Mouse (Mus musculus) liver, embryonic 13.5 days (tissue): Measurements from ENCODE around the gene Spata22. TPM values are rescaled to one million over a fixed set of nuclear protein-coding genes. Genes with fewer than 3 reads are reported as not detected.
"Not testable (repeated sequence)": the region's sequence is repeated elsewhere in the genome, so short reads cannot be mapped to it uniquely, and the experiment has no call there.

Experiments used
- ATAC-seq: fragments of 200-750 bp; cut with Nextera tagmentation; 2 replicates; pipeline ENCODE4 v1.8.0; 2017; ENCODE audit warnings: low read depth, mild to moderate bottlenecking, moderate number of reproducible peaks, moderate library complexity
- DNase-seq: peaks from one replicate; pipeline ENCODE4 v3.0.0; 2022
- H3K27ac ChIP-seq: fragments of 300-500 bp; sonication (generic); 2 replicates; pipeline ENCODE4 v1.5.1; 2015; ENCODE audit warnings: moderate library complexity, mild to moderate bottlenecking, inconsistent platforms
- H3K27me3 ChIP-seq: fragments of 300-500 bp; sonication (generic); 2 replicates; pipeline ENCODE4 v1.6.1; 2015; ENCODE audit warnings: mild to moderate bottlenecking, inconsistent platforms
- H3K36me3 ChIP-seq: fragments of 300-500 bp; sonication (generic); 2 replicates; pipeline ENCODE4 v1.6.1; 2015; ENCODE audit warnings: mild to moderate bottlenecking, inconsistent platforms
- H3K4me1 ChIP-seq: fragments of 300-500 bp; sonication (generic); replicated peaks from 2 replicates; pipeline ENCODE4 v1.6.1; 2015; ENCODE audit warnings: inconsistent platforms
- H3K4me2 ChIP-seq: fragments of 300-500 bp; sonication (generic); 2 replicates; pipeline ENCODE4 v1.6.1; 2015; ENCODE audit warnings: inconsistent platforms, mild to moderate bottlenecking, moderate library complexity
- H3K4me3 ChIP-seq: fragments of 300-500 bp; sonication (generic); replicated peaks from 2 replicates; pipeline ENCODE4 v1.5.1; 2015; ENCODE audit warnings: mild to moderate bottlenecking, inconsistent platforms
- H3K9ac ChIP-seq: fragments of 300-500 bp; sonication (generic); 2 replicates; pipeline ENCODE4 v1.6.1; 2015; ENCODE audit warnings: mild to moderate bottlenecking, inconsistent platforms
- H3K9me3 ChIP-seq: fragments of 300-500 bp; sonication (generic); replicated peaks from 2 replicates; pipeline ENCODE4 v1.6.1; 2016; ENCODE audit warnings: inconsistent platforms
- WGBS: fragments of 180-500 bp; shearing (Covaris S2); methylation state at CpG from one replicate; pipeline ENCODE4 v1.1.7; 2015; ENCODE audit not compliant: insufficient replicate concordance; 5-methylcytosine and 5-hydroxymethylcytosine counted together
- polyA plus RNA-seq: library from polyadenylated mRNA; unstranded; fragments of >200 nt; fragmentation: Nextera tagmentation; extraction: Ambion mirVana; gene quantifications from 2 replicates; pipeline ENCODE4 v1.2.1, GENCODE M21; 2015

Spata22 gene
- polyA plus RNA-seq: 1.2 and 2.7 TPM in 2 replicates

DNA sequence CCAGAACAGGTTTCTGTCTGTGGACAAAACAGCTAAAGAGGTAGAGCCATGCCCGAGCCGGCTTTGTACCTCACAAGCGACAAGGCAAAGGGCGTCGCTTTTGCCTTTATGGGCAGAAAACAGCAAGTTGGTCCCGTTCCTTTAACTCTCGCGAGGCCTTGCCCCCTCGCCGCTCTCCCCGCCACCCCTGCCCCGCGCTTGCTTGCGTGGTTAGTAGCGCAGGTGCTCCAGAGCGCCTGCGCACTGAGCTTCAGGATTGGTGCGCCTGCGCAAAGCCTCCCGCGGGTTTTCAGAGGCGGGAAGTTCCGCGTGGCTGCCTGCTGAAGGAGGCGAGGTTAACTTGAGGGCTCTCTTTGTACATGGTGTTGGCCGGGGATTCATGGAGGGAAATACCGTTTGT, at the start of gene Spata22, which contains the start of the genes Aspa and Gm49340:
TSS of gene Spata22 (plus strand) at position 300 of the 400 bp plus-strand sequence.
TSS of gene Aspa (minus strand) at position 155 of the 400 bp plus-strand sequence.
TSS of gene Gm49340 (plus strand) at position 300 of the 400 bp plus-strand sequence.
- Histone ChIP-seq H3K9ac (no peak within 1 kb of the TSS), H3K4me2 (no peak within 1 kb of the TSS), H3K4me1 (no peaks in the 10 kb centered on the region), H3K36me3 (no peaks in the 10 kb centered on the region), H3K27ac (no peak within 1 kb of the TSS), H3K4me3 (no peak within 1 kb of the TSS), H3K27me3 (no peaks in the 10 kb centered on the region), H3K9me3 (no peaks in the 10 kb centered on the region)
- no peak for DNase-seq
- 69% methylated on average over 27 of the region's 27 CpGs for WGBS
- no peak for ATAC-seq

DNA sequence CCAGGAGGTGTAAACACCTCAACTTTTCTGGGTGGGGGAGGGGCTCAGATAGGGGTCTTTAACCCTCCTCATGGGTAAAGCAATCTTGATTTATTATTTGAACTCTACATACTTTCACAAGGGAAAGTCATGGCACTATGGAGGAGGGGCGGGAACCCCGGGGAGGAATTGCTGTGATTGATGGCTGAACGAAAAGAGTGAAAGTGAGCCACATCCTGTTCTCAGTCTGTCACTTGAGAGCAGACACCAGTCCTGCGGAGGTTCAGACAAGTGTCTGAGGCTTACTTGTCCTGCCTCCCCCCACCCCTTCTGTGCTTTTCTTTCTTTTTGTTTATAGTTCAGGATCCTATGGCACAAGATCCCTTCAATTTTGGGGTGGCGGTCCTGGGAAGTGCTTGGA, 48.8 kb upstream of the Spata22 start:
- no peak overlapping the region for H3K27ac ChIP-seq
- no peak overlapping the region for H3K4me2 ChIP-seq
- H3K9me3 ChIP-seq: no peaks in the 10 kb centered on the region
- no peaks in the 10 kb centered on the region for H3K36me3 ChIP-seq
- no peak for ATAC-seq
- H3K9ac ChIP-seq: no peak overlapping the region
- H3K27me3 ChIP-seq: no peaks in the 10 kb centered on the region
- no peak for DNase-seq
- whole genome bisulfite sequencing: 24% methylated on average over 5 of the region's 5 CpGs
- no peak overlapping the region for H3K4me3 ChIP-seq
- no peaks in the 10 kb centered on the region for H3K4me1 ChIP-seq

DNA sequence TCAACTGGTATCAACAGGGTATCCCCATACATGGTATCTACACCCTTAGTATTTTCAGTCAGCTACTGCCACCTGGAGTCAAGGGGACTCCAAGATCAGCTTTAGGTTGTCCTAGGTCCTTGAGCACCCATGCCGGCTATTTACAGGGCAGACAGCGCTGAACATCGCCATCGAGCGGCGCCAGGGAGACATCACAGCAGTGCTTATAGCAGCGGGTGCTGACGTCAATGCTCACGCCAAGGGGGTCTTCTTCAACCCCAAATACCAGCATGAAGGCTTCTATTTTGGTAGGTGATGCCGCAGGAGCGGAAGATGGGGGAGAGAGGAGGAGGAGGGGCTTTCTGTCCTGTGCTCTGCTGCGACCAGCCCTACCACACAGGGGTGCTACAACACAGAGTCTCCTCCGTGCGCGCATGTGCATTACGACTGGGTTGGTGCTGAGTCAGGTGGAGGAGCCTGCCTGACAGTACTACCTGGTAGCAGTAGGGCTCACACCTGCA, 48.0 kb upstream of the Spata22 start:
- peak; percentile 57 for ATAC-seq
- peak overlapping the region; percentile 46 for H3K4me2 ChIP-seq
- peak overlapping the region; percentile 7; the same call in 1 of the 2 replicates for H3K4me3 ChIP-seq
- H3K9me3 ChIP-seq: no peaks in the 10 kb centered on the region
- H3K9ac ChIP-seq: no peak overlapping the region
- H3K4me1 ChIP-seq: no peaks in the 10 kb centered on the region
- no peaks in the 10 kb centered on the region for H3K27me3 ChIP-seq
- H3K27ac ChIP-seq: no peak overlapping the region
- WGBS: 3% methylated on average over 16 of the region's 16 CpGs
- H3K36me3 ChIP-seq: no peaks in the 10 kb centered on the region
- peak; percentile 8 for DNase-seq

DNA sequence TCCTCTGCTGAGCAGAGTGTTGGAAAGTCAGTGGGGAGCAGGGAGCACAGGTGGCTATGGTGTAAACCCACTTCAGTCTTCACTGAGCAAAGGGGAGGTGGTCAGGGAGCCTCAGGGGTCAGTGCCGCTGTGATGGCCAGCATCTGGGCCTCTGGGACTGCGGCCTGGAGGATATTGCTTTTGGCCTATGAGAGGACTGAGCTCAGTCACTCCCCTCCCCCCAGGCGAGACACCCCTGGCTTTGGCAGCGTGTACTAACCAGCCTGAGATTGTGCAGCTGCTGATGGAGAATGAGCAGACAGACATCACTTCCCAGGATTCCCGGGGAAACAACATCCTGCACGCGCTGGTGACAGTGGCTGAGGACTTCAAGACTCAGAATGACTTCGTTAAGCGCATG, 46.2 kb upstream of the Spata22 start:
- Histone ChIP-seq H3K4me1 (no peaks in the 10 kb centered on the region), H3K27ac (no peak overlapping the region), H3K36me3 (no peaks in the 10 kb centered on the region), H3K4me2 (no peak overlapping the region), H3K9me3 (no peaks in the 10 kb centered on the region), H3K27me3 (no peaks in the 10 kb centered on the region), H3K4me3 (no peak overlapping the region), H3K9ac (no peak overlapping the region)
- ATAC-seq (no peak), DNase-seq (no peak)
- 57% methylated on average over 9 of the region's 9 CpGs for WGBS

DNA sequence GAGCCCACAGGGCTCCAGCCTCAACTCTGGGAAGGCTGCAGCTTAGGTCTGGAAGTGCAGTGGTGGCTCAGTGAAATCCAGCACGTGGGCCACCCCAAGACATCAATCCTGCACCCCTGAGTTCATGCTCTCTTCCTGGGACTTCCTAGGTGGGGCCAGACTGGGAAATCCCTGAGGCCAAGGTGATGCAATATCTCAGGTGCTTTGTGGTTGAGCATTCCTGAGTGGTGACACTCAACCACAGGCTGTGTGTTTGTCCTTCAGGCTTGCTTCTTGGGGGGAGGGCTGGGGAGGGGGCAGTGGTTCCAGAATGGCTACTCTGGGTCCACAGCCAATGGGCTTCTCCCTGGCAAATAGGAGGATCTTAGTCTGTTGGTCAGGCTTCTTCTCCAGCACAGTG, 45.6 kb upstream of the Spata22 start:
- H3K9me3 ChIP-seq: no peaks in the 10 kb centered on the region
- no peaks in the 10 kb centered on the region for H3K4me1 ChIP-seq
- no peaks in the 10 kb centered on the region for H3K27me3 ChIP-seq
- H3K9ac ChIP-seq: no peak overlapping the region
- no peak overlapping the region for H3K4me2 ChIP-seq
- H3K27ac ChIP-seq: no peak overlapping the region
- WGBS: 24% methylated on average over 1 of the region's 1 CpGs
- H3K4me3 ChIP-seq: no peak overlapping the region
- DNase-seq (no peak), ATAC-seq (no peak)
- no peaks in the 10 kb centered on the region for H3K36me3 ChIP-seq

DNA sequence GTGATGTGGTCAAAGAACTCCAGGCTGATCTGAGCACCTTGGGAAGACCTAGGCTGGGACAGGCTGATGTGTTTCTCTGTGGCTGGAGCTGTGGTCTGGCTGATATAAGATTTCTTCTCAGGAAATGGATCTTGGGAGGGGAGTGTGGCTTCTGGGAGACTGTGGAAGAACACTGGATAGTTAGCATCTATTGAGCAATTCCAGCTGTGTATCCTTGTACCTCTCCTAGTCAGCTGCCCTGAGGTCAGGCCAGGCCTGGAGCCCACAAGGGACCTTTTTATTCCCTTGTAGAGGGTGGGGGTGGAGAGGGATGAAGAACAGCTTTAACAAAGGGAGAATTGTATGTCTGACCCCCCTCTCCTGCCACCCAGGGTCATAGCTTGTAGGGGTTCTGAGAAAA, 45.2 kb upstream of the Spata22 start:
- Histone ChIP-seq H3K9me3 (no peaks in the 10 kb centered on the region), H3K4me1 (no peaks in the 10 kb centered on the region), H3K9ac (no peak overlapping the region), H3K27ac (no peak overlapping the region), H3K4me2 (no peak overlapping the region), H3K36me3 (no peaks in the 10 kb centered on the region), H3K27me3 (no peaks in the 10 kb centered on the region), H3K4me3 (no peak overlapping the region)
- no peak for ATAC-seq
- DNase-seq: no peak

DNA sequence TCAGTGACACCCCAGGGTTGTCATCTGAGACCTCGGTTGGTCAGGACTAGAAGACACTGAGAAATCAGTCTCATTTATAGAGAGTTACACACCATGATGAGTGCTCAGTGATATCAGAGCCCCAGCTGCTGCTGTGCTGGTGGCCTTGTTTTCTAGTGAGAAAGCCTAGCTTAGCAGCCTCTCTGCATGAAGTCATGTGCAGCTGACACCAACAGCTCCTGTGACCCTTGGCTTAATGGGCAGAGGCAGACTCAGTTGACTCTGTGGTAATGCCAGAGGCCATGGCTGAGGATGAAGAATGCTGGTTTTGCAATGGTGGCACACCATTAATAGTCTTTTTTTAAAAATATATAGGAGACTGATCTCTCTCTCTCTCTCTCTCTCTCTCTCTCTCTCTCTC, 39.9 kb upstream of the Spata22 start:
- H3K9me3 ChIP-seq: no peaks in the 10 kb centered on the region
- H3K9ac ChIP-seq: no peak overlapping the region
- no peaks in the 10 kb centered on the region for H3K4me1 ChIP-seq
- no peaks in the 10 kb centered on the region for H3K27me3 ChIP-seq
- ATAC-seq (no peak), DNase-seq (no peak)
- no peak overlapping the region for H3K4me3 ChIP-seq
- H3K4me2 ChIP-seq: no peak overlapping the region
- H3K36me3 ChIP-seq: no peaks in the 10 kb centered on the region
- no peak overlapping the region for H3K27ac ChIP-seq
- WGBS: 64% methylated on average over 1 of the region's 1 CpGs

DNA sequence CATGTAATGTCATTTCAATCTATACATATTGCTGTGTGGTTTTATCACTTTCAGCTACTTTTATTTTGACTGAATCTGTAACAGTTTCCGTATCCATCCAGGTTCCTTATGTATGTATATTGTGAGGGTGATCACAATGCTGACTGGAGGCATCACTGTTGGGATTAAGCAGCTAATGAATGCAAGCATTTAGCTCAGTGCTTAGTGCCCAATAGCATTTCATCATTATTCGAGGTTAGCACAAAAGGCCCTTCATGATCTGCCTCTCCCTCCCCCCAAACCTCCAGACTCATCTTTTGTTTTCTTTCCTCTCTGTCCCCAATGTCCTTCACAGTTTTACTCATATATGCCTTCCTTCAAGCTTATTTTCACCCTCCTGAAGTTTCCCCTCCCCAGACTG, 26.4 kb upstream of the Spata22 start:
- DNase-seq (no peak), ATAC-seq (no peak)
- no peaks in the 10 kb centered on the region for H3K4me1 ChIP-seq
- no peaks in the 10 kb centered on the region for H3K9me3 ChIP-seq
- H3K4me2 ChIP-seq: no peak overlapping the region
- H3K27me3 ChIP-seq: no peaks in the 10 kb centered on the region
- H3K4me3 ChIP-seq: no peak overlapping the region
- WGBS: 45% methylated on average over 2 of the region's 2 CpGs
- no peak overlapping the region for H3K27ac ChIP-seq
- no peaks in the 10 kb centered on the region for H3K36me3 ChIP-seq
- no peak overlapping the region for H3K9ac ChIP-seq

DNA sequence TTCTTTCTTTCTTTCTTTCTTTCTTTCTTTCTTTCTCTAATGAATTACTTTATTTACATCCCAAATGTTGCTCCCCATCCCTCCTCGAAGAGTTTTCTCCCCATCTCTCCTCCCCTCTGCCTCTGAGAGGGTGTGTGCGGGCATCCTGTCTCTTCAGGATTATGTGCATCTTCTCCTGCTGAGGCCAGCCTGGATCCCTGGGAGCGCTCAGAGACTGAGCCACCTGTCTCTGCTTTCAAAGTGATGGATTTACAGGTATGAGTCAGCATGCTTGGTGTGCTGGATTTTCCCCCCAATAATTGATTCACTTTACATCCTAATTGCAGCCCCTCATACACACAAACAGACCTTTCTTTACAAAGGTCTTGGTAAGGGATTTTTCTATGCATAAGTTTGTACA, 13.6 kb upstream of the Spata22 start:
- Histone ChIP-seq H3K4me2 (no peak overlapping the region), H3K9me3 (no peaks in the 10 kb centered on the region), H3K27me3 (no peaks in the 10 kb centered on the region), H3K9ac (no peak overlapping the region), H3K27ac (no peak overlapping the region), H3K36me3 (no peaks in the 10 kb centered on the region), H3K4me3 (no peak overlapping the region), H3K4me1 (no peaks in the 10 kb centered on the region)
- WGBS: 37% methylated on average over 3 of the region's 3 CpGs
- no peak for DNase-seq
- ATAC-seq: no peak

DNA sequence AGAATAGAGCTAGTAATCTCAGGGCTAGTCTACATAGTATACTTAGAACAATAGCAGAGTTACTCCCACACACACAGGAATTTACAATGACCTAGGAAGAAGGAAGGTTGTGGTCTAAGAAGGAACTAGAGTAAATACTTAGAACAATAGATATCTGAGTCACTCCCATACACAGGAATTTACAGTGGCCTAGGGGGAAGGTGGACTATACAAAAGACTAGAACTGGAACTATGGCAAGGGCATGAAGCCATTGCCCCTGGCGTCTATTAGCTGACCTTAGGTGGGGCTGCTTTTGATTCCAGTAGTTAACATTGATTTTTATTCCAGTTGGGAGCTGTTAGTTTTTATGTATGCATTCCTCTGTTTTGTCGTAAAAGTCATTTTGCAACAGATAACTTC, 11.0 kb upstream of the Spata22 start:
- 58% methylated on average over 2 of the region's 2 CpGs for whole genome bisulfite sequencing
- H3K9ac ChIP-seq, H3K4me3 ChIP-seq, H3K4me2 ChIP-seq, H3K36me3 ChIP-seq, H3K9me3 ChIP-seq, H3K27ac ChIP-seq, H3K4me1 ChIP-seq, DNase-seq, ATAC-seq, H3K27me3 ChIP-seq: not testable (repeated sequence)

DNA sequence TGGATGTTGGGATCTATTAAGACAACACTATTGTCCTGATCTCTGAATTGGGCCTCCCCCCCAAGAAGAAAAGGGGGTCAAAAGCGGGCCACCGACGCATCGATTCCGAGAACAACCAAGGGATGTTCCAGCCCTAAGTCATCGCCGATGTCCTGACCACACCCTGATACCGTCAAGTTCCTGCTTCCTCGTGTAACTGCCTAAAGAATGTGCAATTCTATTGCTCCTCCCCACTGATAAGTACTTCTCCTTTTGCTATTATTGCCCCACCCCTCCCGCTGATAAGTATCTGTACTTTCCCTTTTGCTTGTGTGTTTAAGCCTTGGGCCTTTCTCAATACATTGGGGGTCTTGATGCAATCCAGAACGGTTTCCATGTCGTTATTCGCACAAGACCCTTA, 8.5 kb upstream of the Spata22 start:
- H3K4me2 ChIP-seq, H3K27me3 ChIP-seq, DNase-seq, H3K27ac ChIP-seq, H3K4me1 ChIP-seq, H3K4me3 ChIP-seq, H3K9ac ChIP-seq, H3K9me3 ChIP-seq, ATAC-seq, H3K36me3 ChIP-seq: not testable (repeated sequence)
- WGBS: 75% methylated on average over 13 of the region's 13 CpGs

DNA sequence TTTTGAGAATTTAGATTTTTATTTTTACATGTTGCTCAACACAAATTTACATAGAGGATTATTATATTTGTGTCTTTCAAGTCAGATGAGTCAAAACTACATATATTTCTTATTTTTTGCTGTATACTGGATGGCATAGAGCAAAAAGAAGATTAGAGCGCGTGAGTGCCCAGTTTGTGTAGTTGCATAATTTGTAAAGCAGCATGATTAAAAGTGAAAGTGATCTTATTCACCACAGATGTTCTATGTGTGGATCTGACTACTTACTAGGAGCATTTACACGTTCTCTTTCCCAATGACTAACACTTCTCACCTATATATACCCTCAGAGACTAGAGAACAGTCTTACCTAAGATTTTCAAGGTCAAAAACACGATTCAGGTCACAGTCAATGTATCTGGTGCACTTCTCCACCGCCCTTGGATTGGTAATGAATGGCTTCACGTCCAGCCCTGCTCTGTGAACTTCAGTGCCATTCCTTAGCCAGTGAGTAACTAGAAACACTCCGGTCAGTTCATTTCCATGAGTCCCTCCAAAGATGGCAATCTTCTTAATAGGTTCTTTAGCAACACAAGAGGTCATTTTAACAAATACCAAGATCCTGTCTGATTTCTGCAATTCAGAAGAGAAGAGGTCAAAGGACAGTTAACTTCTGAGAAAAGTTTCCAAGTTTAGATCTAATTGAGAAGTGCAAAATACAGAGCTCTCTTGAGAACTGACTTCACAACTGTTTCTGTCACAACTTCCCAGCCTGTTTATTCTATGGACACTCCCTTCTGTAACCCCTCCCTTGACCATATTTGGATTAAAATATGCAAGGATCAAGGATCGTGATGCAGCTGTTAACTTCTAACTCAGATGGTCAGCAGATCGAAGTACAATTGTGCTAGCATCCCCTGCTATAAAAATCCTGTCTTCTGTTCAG, 5.4 kb upstream of the Spata22 start:
- Histone ChIP-seq H3K36me3 (no peaks in the 10 kb centered on the region), H3K27ac (no peak overlapping the region), H3K4me2 (no peak overlapping the region), H3K4me3 (no peak overlapping the region), H3K9me3 (no peaks in the 10 kb centered on the region), H3K27me3 (no peaks in the 10 kb centered on the region), H3K9ac (no peak overlapping the region), H3K4me1 (no peaks in the 10 kb centered on the region)
- no peak for DNase-seq
- ATAC-seq: no peak
- WGBS: 51% methylated on average over 9 of the region's 9 CpGs
